Mouse (Mus musculus) gastrocnemius, postnatal 25 days (tissue): Measurements from ENCODE around the gene Snapc5. TPM values are rescaled to one million over a fixed set of nuclear protein-coding genes. Genes with fewer than 3 reads are reported as not detected.

Source experiments
- microRNA-seq, 2 experiments: library from miRNA; unstranded; fragments of <30 nt; microRNA quantifications; one replicate each; pipeline ENCODE4 v1.2.0; 2021; ENCODE audit warnings: borderline replicate concordance in 2 of 2
- total RNA-seq, 2 experiments: library from RNA; stranded (reverse); gene quantifications; 1 replicate in 1 of 2; 2 replicates in 1 of 2; pipeline ENCODE4 v1.2.3; 2021

Gene Snapc5
- total RNA-seq, 2 experiments from 2014 or later: 17.9 to 18.5 TPM

Small RNA genes lying within 50 kb of the gene (microRNA-seq; reads per million reads assigned to microRNA genes)
- 0 reads per million in 2 experiments for gene Gm24106

Other genes starting within 250 kb of the Snapc5 start
- 1 to 10 TPM; 2.8 to 5.2 TPM for gene Smad6, start 157.2 kb upstream of the Snapc5 start, total RNA-seq
- gene Lctl, start 62.1 kb upstream of the Snapc5 start, total RNA-seq: 1 to 10 TPM in 1 of 2 experiments, not detected in 1; 1.0 TPM
- under 1 TPM; 0.38 to 0.88 TPM for gene Zwilch, start 6.2 kb upstream of the Snapc5 start, total RNA-seq
- gene Rpl4, start 5.9 kb upstream of the Snapc5 start, total RNA-seq: 100 to 1,000 TPM; 458 to 485 TPM
- gene Uchl4, start 55.9 kb downstream of the Snapc5 start, total RNA-seq: 1 to 10 TPM; 1.4 to 1.8 TPM
- gene Map2k1, start 74.4 kb downstream of the Snapc5 start, total RNA-seq: 10 to 100 TPM; 47.2 to 47.4 TPM
- gene Tipin, start 102.3 kb downstream of the Snapc5 start, total RNA-seq: 1 to 10 TPM; 8.0 to 8.7 TPM
- gene Dis3l, start 162.0 kb downstream of the Snapc5 start, total RNA-seq: 10 to 100 TPM; 18.4 to 19.4 TPM
- under 1 TPM; 0.54 to 0.67 TPM for gene Megf11, start 206.4 kb downstream of the Snapc5 start, total RNA-seq